Mouse (Mus musculus) kidney, embryonic 15.5 days (tissue): ENCODE results near the gene Ppp4r1. TPM values are rescaled to one million over a fixed set of nuclear protein-coding genes. Genes with fewer than 3 reads are reported as not detected.

ENCODE experiments used
- ATAC-seq: fragments of 200-750 bp; cut with Nextera tagmentation; replicated peaks from 2 replicates; pipeline ENCODE4 v1.8.0; 2017; ENCODE audit warnings: moderate TSS enrichment; ENCODE audit not compliant: low FRiP score
- H3K27ac ChIP-seq: fragments of 300-500 bp; sonication (generic); 2 replicates; pipeline ENCODE4 v1.5.1; 2015; ENCODE audit warnings: mild to moderate bottlenecking, inconsistent platforms
- H3K27me3 ChIP-seq: fragments of 300-500 bp; sonication (generic); 2 replicates; pipeline ENCODE4 v1.6.1; 2015; ENCODE audit warnings: inconsistent platforms
- H3K36me3 ChIP-seq: fragments of 300-500 bp; sonication (generic); 2 replicates; pipeline ENCODE4 v1.6.1; 2015; ENCODE audit warnings: inconsistent platforms
- H3K4me1 ChIP-seq: fragments of 300-500 bp; sonication (generic); 2 replicates; pipeline ENCODE4 v1.6.1; 2015; ENCODE audit warnings: inconsistent platforms
- H3K4me2 ChIP-seq: fragments of 300-500 bp; sonication (generic); 2 replicates; pipeline ENCODE4 v1.6.1; 2015; ENCODE audit warnings: moderate library complexity, mild to moderate bottlenecking, inconsistent platforms
- H3K4me3 ChIP-seq: fragments of 300-500 bp; sonication (generic); replicated peaks from 2 replicates; pipeline ENCODE4 v1.5.1; 2015; ENCODE audit warnings: mild to moderate bottlenecking, inconsistent platforms
- H3K9ac ChIP-seq: fragments of 300-500 bp; sonication (generic); 2 replicates; pipeline ENCODE4 v1.6.1; 2015; ENCODE audit warnings: mild to moderate bottlenecking, inconsistent platforms
- H3K9me3 ChIP-seq: fragments of 300-500 bp; sonication (generic); replicated peaks from 2 replicates; pipeline ENCODE4 v1.6.1; 2016; ENCODE audit warnings: inconsistent platforms
- WGBS: fragments of 180-500 bp; shearing (Covaris S2); methylation state at CpG from one replicate; pipeline ENCODE4 v1.1.7; 2015; ENCODE audit warnings: mixed read lengths; 5-methylcytosine and 5-hydroxymethylcytosine counted together
- polyA plus RNA-seq: library from polyadenylated mRNA; unstranded; fragments of >200 nt; fragmentation: Nextera tagmentation; extraction: Ambion mirVana; gene quantifications from 2 replicates; pipeline ENCODE4 v1.2.1, GENCODE M21; 2015

The Ppp4r1 gene
- polyA plus RNA-seq, 1 experiment from 2014 or later: 44.6 TPM

DNA sequence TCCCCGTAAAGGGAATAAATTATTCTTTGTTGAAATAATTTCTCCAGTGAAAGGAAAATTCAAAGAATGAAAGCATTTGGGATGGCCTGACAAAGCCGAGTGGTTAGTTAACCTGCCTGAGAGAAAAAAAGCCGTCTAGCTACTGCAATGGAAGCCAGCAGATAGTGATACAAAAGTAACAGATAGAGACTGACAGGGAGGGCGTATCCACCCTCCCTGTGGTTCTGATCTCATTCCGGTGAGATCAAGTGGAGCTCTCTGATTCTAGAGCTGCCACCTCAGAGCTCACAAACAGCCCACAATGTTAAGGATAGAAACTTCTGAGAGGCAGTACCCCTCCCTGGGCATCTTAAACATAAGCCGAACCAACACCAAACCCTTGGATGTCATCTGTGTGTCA, 33.4 kb upstream of the Ppp4r1 start:
- Histone ChIP-seq H3K27ac (no peak overlapping the region), H3K9me3 (no peaks in the 10 kb centered on the region), H3K4me2 (no peak overlapping the region), H3K27me3 (no peaks in the 10 kb centered on the region), H3K4me1 (no peaks in the 10 kb centered on the region), H3K36me3 (no peaks in the 10 kb centered on the region), H3K9ac (no peak overlapping the region), H3K4me3 (no peak overlapping the region)
- WGBS: 68% methylated on average over 6 of the region's 6 CpGs
- ATAC-seq: no peak

DNA sequence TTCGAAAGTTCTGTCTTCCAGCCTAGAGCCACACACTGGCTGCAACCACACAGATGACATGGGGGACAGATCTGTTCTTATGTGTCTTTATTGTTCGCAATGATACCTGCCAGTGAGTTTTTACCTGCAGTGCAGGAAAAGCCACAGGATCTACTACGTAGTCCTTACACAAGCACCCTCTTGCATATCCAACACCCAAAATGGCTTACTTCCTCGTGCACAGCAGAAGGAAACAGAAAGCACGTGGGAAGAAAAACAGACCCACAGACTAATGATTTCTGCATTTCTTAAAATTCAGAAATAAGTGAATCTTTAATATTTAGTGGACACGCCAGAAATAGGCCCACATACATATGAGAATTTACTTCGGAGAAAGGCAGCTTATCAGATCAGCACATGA, 32.6 kb upstream of the Ppp4r1 start:
- H3K4me2 ChIP-seq: no peak overlapping the region
- H3K27me3 ChIP-seq: no peaks in the 10 kb centered on the region
- no peak overlapping the region for H3K4me3 ChIP-seq
- H3K9me3 ChIP-seq: no peaks in the 10 kb centered on the region
- H3K27ac ChIP-seq: no peak overlapping the region
- H3K4me1 ChIP-seq: no peaks in the 10 kb centered on the region
- H3K9ac ChIP-seq: no peak overlapping the region
- WGBS: 90% methylated on average over 7 of the region's 7 CpGs
- peaks cover 4% of the 10 kb centered on the region; the same call in 1 of the 2 replicates for H3K36me3 ChIP-seq
- no peak for ATAC-seq

DNA sequence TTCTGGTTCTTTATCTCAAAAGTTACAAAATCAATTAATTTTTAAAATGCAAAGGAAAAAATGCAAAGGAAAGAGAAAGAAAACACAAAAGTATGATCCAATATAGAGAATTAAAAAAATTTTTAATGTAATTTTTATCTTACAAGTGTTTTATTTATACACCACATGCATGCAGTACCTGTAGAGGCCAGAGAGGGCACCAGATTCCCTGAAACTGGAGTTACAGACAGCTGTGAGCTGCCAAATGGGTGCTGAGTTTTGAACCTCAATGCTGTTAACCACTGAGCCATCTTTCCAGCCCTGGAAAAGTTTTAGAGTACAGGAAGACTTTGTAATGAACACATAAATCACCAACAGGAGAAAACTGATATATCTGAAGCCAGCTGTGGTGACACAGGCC, 32.1 kb upstream of the Ppp4r1 start:
- no peak for ATAC-seq
- Histone ChIP-seq H3K4me1 (no peaks in the 10 kb centered on the region), H3K9me3 (no peaks in the 10 kb centered on the region), H3K4me2 (no peak overlapping the region), H3K4me3 (no peak overlapping the region), H3K9ac (no peak overlapping the region), H3K27ac (no peak overlapping the region), H3K27me3 (no peaks in the 10 kb centered on the region), H3K36me3 (peaks cover 5% of the 10 kb centered on the region; the same call in 1 of the 2 replicates)

DNA sequence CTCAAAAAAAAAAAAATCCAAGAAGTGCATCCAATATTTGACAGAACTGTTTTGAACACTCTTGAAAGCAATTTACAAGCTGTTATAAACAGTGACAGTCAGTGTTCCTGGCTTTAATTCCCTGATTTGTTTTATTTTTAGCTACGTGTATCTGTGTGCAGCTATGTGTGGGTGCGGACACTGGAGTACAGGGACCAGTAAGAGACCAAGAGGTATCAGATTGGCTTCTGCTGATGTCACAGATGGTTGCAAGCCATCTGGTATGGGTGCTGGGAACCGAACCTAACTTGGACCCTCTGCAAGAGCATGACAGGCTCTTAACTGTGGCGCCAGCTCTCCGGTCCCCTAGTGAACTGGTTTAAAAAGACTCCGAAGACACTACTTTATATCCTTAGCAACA, 29.2 kb upstream of the Ppp4r1 start:
- no peak overlapping the region for H3K27ac ChIP-seq
- no peak for ATAC-seq
- WGBS: 97% methylated on average over 6 of the region's 6 CpGs

DNA sequence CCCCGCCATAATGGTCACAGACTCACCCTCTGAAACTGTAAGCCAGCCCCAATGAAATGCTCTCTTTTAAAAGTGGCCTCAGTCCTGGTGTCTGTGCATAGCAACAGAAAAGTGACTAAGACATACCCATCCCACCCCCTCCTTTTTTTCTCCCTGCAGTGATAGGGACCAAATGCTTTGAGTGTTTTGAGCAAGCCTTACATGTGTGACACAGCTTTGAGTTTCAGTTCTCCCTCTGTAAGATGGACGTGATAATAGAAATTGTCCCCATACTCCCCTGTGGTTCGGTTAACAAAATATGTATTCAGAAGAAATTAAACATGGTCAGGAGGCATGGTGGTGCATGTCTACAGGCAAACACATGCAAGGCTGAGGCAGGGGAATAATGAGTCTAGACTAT, 26.5 kb upstream of the Ppp4r1 start:
- Histone ChIP-seq H3K9ac (no peak overlapping the region), H3K36me3 (peaks cover 5% of the 10 kb centered on the region; the same call in 1 of the 2 replicates), H3K27me3 (no peaks in the 10 kb centered on the region), H3K4me2 (no peak overlapping the region), H3K4me3 (no peak overlapping the region), H3K27ac (no peak overlapping the region), H3K9me3 (no peaks in the 10 kb centered on the region), H3K4me1 (no peaks in the 10 kb centered on the region)
- no peak for ATAC-seq
- 96% methylated on average over 3 of the region's 3 CpGs for WGBS

More for the DNA sequence above, 29.2 kb upstream of the Ppp4r1 start:
- H3K4me3 ChIP-seq: no peak overlapping the region
- H3K4me2 ChIP-seq: no peak overlapping the region
- no peaks in the 10 kb centered on the region for H3K9me3 ChIP-seq
- H3K27me3 ChIP-seq: no peaks in the 10 kb centered on the region
- peaks cover 5% of the 10 kb centered on the region; the same call in 1 of the 2 replicates for H3K36me3 ChIP-seq
- no peaks in the 10 kb centered on the region for H3K4me1 ChIP-seq
- H3K9ac ChIP-seq: no peak overlapping the region

DNA sequence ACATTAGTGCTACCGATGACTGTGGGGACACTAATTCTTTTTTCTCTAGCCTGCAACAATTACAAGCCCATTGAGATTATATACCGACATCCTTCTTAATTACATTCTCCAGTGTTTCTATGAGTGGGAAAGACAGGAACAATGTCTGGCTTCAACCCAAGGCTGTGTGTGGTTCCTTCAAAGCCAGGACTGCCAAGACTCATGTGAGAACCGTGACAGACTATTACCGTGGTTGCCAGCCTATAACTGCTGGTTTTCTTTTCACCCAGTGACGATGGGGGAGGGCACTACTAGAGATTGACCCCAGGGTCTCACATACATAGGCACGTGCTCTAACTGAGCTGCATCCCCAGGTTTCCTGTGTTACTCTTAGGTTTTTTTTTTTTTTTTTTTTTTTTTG, 25.2 kb upstream of the Ppp4r1 start:
- H3K4me2 ChIP-seq: no peak overlapping the region
- no peak overlapping the region for H3K27ac ChIP-seq
- WGBS: 79% methylated on average over 6 of the region's 6 CpGs
- peaks cover 5% of the 10 kb centered on the region; the same call in 1 of the 2 replicates for H3K36me3 ChIP-seq
- H3K4me1 ChIP-seq: no peaks in the 10 kb centered on the region
- H3K9me3 ChIP-seq: no peaks in the 10 kb centered on the region
- no peak for ATAC-seq
- H3K9ac ChIP-seq: no peak overlapping the region
- H3K27me3 ChIP-seq: no peaks in the 10 kb centered on the region
- H3K4me3 ChIP-seq: no peak overlapping the region

DNA sequence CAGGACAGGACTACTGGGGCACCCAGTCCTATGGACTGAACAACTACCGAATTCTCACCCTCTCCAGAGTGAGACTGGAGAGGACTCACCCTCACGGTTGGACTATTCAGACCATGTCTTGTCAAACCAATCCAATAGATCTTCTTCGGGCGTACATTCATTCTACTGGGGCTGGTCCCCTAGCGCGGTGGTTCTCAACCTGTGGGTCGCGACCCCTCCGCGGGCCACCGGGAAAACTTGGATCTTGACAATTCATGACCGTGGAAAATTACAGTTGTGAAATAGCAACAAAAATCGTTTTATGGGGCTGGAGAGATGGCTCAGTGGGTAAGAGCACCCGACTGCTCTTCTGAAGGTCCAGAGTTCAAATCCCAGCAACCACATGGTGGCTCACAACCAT, 19.2 kb upstream of the Ppp4r1 start:
- no peak for ATAC-seq
- Histone ChIP-seq H3K9ac (no peak overlapping the region), H3K27ac (no peak overlapping the region), H3K4me3 (no peak overlapping the region), H3K36me3 (no peaks in the 10 kb centered on the region), H3K9me3 (no peaks in the 10 kb centered on the region), H3K4me1 (peaks cover 2% of the 10 kb centered on the region), H3K27me3 (no peaks in the 10 kb centered on the region), H3K4me2 (no peak overlapping the region)
- 93% methylated on average over 14 of the region's 14 CpGs for WGBS

DNA sequence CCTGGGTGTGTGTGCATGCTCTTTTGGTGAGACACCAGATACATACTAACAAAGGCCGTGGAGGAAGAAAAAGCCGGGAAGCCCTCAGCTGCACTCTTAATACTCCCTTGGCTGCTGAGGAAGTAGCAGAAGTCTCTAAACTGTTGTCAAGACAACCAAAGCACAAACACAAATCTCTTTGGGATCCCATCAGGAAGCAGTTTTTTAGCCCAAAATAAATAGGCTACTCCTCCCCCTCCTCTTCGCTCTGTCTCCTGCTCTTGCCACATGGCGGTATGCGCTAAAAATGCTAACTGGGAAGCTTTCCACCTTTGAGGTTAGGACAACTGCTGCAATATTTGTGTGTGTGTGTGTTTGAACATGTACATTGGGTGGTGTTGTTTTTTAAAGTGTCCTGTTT, 13.9 kb upstream of the Ppp4r1 start:
- H3K9me3 ChIP-seq: no peaks in the 10 kb centered on the region
- no peak overlapping the region for H3K27ac ChIP-seq
- peaks cover 43% of the 10 kb centered on the region for H3K4me1 ChIP-seq
- no peak overlapping the region for H3K4me3 ChIP-seq
- no peaks in the 10 kb centered on the region for H3K27me3 ChIP-seq
- H3K9ac ChIP-seq: no peak overlapping the region
- no peak for ATAC-seq
- no peak overlapping the region for H3K4me2 ChIP-seq
- WGBS: 62% methylated on average over 5 of the region's 5 CpGs
- H3K36me3 ChIP-seq: no peaks in the 10 kb centered on the region

DNA sequence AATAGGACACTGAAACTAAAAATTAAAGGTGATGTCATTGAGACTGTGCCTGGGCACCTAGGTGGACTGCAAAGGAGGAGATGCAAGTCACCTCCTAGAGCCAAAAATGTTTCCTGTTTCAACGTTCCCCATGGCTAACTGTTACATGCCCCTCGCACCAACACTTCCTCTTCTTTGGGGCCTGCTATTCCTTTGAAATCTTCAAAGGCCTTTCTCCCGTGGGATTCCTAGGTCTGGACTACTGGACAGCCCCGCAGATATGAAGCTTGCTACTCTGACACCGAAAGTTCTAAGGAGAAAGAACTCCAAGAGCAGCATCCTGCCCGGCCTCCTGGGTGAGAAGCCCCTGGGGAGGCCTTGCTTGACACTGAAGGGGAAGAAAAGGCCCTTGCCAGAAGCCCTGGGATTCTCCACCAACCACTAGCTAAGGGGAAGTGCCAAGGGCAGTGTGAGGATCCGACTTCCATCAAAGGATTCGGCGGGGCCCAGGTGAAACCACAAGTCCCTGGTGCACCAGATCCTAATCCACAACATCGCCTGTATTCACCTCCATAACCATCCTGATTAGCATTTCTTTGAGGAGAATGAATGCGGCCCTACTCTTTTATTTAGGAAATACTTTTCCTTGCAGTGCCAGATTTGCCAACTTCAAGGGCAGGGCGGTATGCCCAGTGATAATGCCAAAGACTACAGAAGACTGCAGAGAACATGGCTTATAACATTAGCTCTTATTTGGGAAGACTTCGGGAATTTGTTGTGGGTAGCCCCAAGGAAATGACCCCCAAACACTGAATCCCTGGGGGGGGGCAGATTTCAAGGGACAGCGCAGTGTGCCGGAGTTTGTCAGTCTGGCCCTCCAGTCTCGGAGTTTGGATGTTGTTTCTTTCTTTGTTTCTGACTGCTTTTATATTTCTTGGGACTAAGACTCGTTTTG, 11.1 kb upstream of the Ppp4r1 start:
- H3K9ac ChIP-seq: peak overlapping the region; percentile 71

DNA sequence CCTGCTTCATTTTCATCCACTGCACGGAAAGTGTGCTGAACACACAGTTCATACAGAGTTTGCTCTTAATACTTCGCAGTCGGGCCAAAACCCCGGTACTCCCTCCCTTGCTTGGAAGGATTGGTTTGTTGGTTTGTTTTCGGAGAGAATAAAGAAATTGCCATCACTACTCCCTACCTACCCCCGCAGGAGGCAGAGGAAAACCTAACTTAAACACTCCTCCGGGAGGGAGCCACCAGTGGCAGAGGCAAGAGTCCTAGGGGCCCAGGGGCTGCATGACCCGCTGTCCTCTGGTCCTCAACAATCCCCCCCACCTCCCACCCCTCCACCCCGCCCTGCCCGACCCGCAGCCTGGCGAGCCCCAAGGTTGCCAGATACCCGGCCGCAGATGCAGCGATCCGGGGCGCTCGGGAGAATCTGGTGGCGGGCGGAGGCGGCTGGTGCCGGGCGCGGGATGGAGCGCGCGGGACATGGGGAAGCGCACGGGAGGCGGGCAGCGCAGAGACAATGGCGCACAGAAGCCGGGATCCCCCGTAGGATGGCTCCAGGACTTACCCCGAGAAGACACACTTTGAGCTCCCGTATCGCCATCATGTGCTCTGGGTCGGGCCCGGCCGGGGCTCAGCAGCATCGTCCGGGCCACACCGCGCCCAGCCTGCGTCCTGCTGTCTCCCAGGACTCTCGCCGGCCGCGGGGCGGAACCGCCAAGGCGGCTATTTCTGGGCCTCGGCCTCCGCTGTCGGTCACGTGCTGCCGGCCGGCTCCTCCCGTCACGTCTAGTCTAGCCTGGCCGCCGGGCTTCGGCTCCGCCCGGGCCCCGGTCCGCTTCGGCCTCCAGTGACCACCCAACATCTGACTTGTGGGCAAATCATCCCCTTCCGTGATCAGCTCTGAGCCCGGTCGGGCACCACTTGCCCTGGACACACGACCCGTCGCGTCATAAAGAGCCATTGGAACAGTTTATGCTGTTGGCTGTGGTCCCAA, 10.1 kb upstream of the Ppp4r1 start, which contains the start of gene Rab31:
Gene Rab31, minus strand, starts transcription at position 802 of the 984 bp plus-strand sequence.
- WGBS: under 1% methylated on average over 75 of the region's 75 CpGs
- H3K27ac ChIP-seq: peak within 1 kb of the TSS; percentile 58
- peak within 1 kb of the TSS; percentile 98 for H3K4me2 ChIP-seq
- peak; percentile 90 for ATAC-seq
- peaks cover 43% of the 10 kb centered on the region for H3K4me1 ChIP-seq
- H3K27me3 ChIP-seq: no peaks in the 10 kb centered on the region
- H3K36me3 ChIP-seq: no peaks in the 10 kb centered on the region
- H3K9me3 ChIP-seq: no peaks in the 10 kb centered on the region
- H3K9ac ChIP-seq: peak within 1 kb of the TSS; percentile 71
- peak within 1 kb of the TSS; percentile 77 for H3K4me3 ChIP-seq

More for the DNA sequence above, 11.1 kb upstream of the Ppp4r1 start:
- 24% methylated on average over 17 of the region's 17 CpGs for WGBS
- no peaks in the 10 kb centered on the region for H3K27me3 ChIP-seq
- peak overlapping the region; percentile 77 for H3K4me3 ChIP-seq
- peaks cover 43% of the 10 kb centered on the region for H3K4me1 ChIP-seq
- peak overlapping the region; percentile 98 for H3K4me2 ChIP-seq
- H3K36me3 ChIP-seq: no peaks in the 10 kb centered on the region
- H3K9me3 ChIP-seq: no peaks in the 10 kb centered on the region
- ATAC-seq: no peak
- H3K27ac ChIP-seq: no peak overlapping the region

DNA sequence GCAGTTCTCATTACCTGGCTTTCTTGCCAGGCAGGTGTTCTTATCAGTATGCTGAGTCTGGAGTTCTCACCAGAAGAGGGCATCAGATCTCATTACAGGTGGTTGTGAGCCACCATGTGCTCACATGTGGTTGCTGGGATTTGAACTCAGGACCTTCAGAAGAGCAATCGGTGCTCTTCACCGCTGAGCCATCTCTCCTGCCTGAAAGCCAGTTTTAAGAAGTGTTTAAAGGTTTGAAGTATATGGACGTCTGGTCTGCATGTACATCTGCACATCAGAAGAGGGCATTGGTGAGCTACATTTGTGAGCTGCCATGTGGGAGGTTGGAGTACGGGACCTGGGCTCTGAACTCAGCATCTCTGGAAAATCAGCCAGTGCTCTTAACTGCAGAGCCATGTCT, 8.8 kb upstream of the Ppp4r1 start:
- Histone ChIP-seq H3K4me3 (no peak overlapping the region), H3K36me3 (no peaks in the 10 kb centered on the region), H3K4me1 (peaks cover 37% of the 10 kb centered on the region), H3K4me2 (no peak overlapping the region), H3K9ac (no peak overlapping the region), H3K27ac (no peak overlapping the region), H3K27me3 (no peaks in the 10 kb centered on the region), H3K9me3 (no peaks in the 10 kb centered on the region)
- ATAC-seq: no peak
- WGBS: 66% methylated on average over 4 of the region's 4 CpGs

DNA sequence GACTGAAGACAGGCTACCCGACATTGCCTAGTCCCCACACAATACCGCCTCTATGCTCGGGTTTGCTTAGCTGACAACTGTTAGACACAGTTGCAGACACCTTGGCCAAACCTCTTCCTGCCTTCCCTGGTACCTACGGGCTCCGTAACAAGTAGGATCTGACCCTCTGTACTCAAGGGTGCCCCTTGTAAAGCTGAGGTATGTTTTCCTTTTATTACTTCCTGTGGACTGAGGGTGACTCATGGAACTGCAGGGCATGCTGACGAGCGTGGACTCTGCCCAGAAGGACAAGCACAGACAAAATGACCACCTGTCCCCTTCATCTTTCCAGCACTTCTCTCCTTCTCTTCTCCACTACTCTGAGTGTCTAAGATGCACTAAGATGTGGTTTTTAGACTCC, 7.9 kb upstream of the Ppp4r1 start:
- H3K36me3 ChIP-seq: no peaks in the 10 kb centered on the region
- H3K4me1 ChIP-seq: peaks cover 29% of the 10 kb centered on the region
- no peak overlapping the region for H3K4me2 ChIP-seq
- no peak overlapping the region for H3K27ac ChIP-seq
- no peak overlapping the region for H3K4me3 ChIP-seq
- no peaks in the 10 kb centered on the region for H3K9me3 ChIP-seq
- WGBS: 47% methylated on average over 7 of the region's 7 CpGs
- no peak for ATAC-seq
- H3K27me3 ChIP-seq: no peaks in the 10 kb centered on the region
- H3K9ac ChIP-seq: no peak overlapping the region
